Mouse (Mus musculus) heart, postnatal 0 days (tissue): ENCODE data around the gene Ppp1r12a.

Experiments
- CTCF ChIP-seq: IDR thresholded peaks from 2 replicates; pipeline ENCODE4 v1.5.1; 2016; ENCODE audit warnings: antibody characterized with exemption, control low read depth, low read depth
- EP300 ChIP-seq: IDR thresholded peaks from 2 replicates; pipeline ENCODE4 v1.6.1; 2016; ENCODE audit warnings: antibody characterized with exemption, low read depth

- TF ChIP-seq CTCF (no peak), EP300 (no peak)
Measured at GRCm38 (mm10) chr10:108282351-108282750, 120.4 kb downstream of the Ppp1r12a start.
